Mouse (Mus musculus) lung, postnatal 25 days (tissue): ENCODE measurements around the gene Brsk1.

Source experiments
- DNase-seq: peaks from one replicate; pipeline ENCODE4 v3.0.0; 2022; ENCODE audit warnings: low spot score

Brsk1 gene

GRCm38 (mm10) chr7:4690387-4690786, at the start of gene Brsk1:
Gene Brsk1 (plus strand): TSS chr7:4690604.
- peak; percentile 20 for DNase-seq

- DNase-seq = no peak
These were observed 49.2 kb upstream of the Brsk1 start for GRCm38 (mm10) chr7:4641155-4641554.

- no peak for DNase-seq
These were observed 48.4 kb upstream of the Brsk1 start for GRCm38 (mm10) chr7:4641956-4642355.

- DNase-seq = no peak
These were observed 47.2 kb upstream of the Brsk1 start for GRCm38 (mm10) chr7:4643225-4643624.

- no peak for DNase-seq
These were observed 43.6 kb upstream of the Brsk1 start for GRCm38 (mm10) chr7:4646806-4647205.

DNA sequence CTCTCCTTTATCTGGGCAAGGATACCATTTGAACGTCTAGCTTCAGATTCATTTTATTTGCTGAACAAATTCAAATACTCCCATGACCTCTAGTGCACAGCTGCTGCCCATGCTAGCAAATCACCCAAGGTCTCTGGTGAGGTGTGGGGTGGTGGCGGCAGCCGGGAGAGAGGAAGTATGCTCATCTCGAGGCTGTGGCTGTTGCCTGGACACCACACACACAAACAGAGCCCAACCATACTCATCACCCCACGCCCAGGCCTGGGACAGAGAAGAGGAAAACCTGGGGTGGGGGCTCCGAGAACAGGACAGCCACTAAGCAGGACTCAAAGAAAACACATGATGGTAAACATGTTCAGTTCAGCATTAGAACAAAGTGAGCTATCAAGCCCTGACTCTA, 43.1 kb upstream of the Brsk1 start:
- DNase-seq = peak; percentile 75

DNA sequence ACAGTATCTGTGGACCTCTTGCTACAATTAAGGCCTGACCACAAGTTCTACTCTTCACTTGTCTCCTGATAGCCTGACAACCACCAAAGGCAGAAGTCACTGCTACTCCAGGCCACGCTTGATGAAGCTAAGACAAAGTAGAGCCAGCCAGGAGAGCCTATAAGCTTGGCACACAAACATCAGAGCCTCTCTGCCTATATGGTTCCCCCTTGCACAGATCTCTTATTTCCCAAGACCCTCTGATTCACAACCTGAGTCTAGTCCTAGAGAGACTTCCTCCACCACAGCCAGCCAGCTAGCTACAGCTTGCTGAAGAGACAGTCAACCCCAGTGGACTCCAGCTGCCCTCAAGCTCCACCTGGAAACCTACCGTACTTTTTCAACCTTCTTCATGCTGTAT, 42.4 kb upstream of the Brsk1 start:
- DNase-seq = no peak

DNA sequence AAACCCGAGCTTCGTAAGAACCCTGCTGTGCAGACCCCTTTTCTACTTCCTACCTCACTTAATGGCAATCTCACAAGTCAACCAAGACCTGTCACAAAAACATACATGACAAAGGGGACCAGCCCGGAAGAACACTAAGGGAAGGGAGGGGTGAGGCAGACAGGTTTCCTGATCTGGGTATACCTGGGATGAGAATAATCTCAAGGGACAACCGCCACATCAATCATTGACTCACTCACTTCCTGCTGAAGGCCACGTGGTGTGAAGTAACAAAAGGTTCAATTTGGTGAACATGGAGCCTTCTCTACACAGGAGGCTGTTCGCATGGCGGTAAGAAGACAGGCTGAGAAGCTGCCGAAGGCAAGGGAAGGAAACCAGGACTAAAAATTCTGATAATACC, 38.8 kb upstream of the Brsk1 start:
- no peak for DNase-seq

GRCm38 (mm10) chr7:4652726-4653125, 37.7 kb upstream of the Brsk1 start:
- DNase-seq = no peak

GRCm38 (mm10) chr7:4653351-4653750, 37.1 kb upstream of the Brsk1 start:
- no peak for DNase-seq

GRCm38 (mm10) chr7:4653780-4654179, 36.6 kb upstream of the Brsk1 start:
- peak; percentile 73 for DNase-seq

DNA sequence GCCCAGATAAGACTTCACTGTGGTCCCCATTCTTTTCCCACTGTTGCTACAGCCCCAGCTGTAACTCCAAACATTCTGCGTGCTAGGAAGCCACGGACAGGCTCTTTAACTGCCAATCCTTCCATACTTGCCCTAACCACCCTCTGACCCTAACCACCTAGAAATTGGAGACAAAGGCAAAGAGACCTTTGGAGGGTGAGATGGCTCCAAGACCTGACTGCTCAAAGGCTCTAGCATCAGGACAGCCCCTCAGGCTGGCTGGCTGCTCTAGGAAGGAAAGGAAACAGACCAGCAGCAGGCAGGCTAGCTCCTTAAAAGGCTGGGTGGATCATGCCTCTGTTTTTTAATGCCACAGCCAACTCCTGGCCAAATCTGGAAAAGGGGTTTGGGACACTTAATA, 36.2 kb upstream of the Brsk1 start:
- DNase-seq = no peak

DNA sequence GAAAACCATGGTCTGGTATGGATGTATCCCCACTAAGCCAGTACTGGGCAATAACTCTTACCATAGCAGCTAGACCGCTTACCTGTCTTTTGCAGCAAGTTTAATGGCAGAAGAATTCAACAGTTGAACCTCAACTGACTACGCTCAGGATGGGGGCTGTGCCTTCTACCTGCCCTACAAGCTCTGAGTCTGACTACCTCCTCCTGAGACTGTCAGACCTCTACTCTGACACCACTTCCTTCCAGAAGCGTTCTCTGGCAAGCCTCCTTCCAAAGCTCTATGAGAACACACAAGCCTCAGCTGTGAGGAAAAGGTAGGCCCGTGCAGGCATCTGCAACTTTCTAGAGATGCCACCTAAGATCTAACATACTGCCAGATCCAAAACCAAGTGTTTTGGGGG, 35.0 kb upstream of the Brsk1 start:
- no peak for DNase-seq

GRCm38 (mm10) chr7:4655916-4656315, 34.5 kb upstream of the Brsk1 start:
- no peak for DNase-seq

GRCm38 (mm10) chr7:4656818-4657217, 33.6 kb upstream of the Brsk1 start:
- DNase-seq = no peak

DNA sequence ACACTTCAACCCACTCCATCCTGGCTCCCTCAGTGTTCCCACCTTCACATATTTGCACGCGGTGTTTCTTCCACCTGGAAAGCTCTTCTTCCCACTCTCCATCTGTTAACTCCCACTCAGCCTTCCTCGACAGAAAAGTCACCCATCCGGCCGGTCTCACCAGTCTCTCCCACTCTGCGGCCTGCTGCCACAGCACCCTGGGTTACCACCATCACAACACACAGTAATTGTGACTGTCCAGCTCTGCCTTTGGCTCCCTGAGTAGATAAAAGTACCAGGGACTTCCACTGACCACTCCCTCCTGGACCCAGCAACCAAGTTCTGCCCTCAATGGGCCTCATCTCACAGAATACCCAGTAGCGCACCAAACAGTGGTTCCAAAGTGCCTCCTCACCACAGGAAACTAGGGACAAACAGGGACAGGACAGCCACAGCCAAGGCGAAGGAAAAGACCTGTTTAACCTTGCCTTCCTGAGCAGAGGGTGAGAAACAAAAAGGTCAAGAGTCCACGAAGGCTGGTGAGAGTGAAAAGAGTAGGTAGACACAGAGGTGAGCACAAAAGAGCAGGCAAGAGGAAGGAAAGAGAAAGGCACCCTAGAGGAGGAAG, 32.8 kb upstream of the Brsk1 start:
- DNase-seq = peak; percentile 48

DNA sequence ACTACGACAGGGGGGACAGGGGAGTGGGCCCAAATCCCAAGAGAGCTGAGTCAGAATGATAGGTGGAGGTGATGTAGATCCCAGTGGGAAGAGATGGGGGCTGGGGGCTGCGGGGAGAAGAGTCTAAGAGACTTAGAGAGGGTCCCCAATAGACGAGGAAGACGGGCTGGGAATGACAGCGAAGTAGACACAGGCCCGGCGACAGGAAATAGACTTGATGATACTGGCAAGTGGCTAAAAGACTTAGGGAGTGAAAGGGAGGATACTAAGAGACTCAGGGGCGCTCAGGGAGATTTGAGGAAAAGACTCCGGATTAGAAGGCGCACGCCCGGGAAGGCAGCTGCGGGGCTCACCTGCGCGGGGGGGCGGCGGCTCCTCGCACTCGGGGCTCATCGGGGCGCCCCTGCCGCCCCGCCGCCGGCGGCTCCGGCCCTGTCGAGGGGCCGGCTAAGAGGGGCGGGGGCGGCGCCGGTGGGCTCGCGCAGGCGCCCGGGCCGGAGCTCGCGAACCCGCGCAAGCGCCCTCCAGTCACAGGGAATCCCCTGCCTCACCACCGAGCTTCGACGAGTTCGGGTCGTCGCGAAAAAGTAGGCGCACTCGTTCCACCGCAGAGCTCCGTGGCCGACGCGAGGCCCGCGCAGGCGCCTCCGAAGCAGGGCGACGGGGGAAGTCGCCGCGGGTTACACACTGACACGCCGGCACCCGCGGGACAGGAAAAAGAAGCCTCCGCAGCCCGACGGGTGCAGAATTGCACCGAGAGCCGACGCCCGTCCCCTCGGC, 32.1 kb upstream of the Brsk1 start:
- no peak for DNase-seq

DNA sequence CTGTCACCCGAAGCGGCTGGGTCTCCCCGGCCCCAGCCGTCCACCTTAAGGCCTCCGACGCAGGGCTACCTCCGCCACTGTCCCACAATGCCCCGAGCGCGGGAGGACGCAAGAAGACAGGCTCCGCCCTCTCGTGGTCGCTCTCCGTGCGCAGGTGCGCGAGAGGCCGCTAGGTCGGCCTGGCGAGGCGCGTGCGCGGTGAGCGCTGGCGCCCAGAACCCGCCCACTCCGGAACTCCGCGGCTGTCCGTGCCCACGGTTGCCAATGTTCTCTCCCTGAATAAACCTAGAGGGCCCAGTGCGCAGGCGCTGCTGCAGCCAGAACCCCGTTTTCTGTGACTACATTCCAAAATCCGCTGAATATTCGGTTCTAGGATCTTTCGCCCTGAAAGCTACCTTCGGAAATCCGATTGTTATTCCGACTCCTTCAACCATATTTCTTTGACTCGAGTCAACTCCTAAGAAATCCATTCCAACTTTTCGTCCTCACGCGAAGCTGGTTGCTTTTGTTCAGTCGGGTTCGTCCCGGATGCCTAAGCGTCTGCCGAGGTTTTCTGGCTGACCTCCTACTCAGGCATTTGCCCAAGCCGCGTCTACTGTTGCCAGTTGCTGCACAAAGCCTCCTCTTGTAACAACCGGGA, 31.4 kb upstream of the Brsk1 start, which contains the start of gene Ppp6r1:
Gene Ppp6r1, minus strand, starts transcription at position 108 of the 640 bp plus-strand sequence.
- peak; percentile 97 for DNase-seq

DNA sequence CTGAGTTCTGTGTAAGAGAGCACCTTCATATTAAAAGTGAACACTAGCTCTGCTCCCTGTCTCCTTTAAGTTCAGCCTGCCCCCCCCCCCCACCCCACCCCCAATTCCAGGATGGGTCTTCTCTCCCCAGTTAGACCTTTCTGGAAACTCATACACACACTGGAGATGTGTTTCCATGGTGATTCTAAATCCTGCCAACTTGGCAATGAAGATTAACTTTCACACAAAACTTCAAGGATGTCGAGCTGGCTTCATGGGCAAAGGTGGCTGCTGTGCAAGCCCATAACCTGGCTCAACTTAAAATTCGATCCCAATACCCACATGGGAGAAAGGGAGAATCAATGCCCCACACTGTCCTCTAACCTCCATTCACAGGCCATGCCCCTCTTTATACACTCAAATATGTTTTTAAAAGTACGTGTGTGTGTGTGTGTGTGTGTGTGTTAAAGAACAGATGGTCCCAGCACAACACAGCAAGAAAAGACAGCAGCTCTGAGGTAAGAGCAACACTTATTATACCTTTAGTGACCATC, 30.4 kb upstream of the Brsk1 start:
- no peak for DNase-seq

DNA sequence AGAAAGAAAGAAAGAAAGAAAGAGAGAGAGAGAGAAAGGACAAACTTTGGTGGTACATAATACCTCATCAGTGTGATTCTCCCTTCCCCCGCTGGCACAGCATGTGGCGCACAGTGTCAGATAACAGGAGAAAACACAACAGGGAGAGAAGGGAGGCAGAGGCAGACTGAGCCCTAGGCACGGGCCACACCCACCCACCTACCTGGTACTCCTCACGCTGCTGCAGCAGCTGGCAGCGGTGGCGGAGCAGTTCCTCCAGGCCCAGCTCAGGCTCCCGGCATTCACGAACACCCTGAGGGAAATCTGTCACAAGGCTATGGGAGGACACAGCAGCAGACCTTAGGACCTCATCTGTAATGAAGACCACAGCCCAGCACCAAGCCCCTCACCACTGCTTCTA, 27.2 kb upstream of the Brsk1 start:
- no peak for DNase-seq

DNA sequence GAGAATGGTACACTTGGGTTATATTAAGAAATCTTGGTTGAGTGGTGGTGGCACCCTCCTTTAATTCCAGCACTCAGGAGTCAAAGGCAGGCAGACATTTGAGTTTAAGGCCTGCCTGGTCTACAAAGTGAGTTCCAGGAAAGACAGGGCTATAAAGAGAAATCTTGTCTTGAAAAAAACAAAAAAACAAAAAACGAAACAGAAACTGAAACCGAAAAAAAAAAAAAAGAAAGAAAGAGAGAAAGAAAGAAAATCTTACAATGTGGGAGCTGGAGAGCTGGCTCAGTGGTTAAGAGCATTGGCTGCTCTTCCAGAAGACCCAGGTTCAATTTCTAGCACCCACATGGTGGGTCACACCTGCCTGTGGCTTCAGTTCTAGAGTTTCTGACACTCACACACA, 26.7 kb upstream of the Brsk1 start:
- no peak for DNase-seq

GRCm38 (mm10) chr7:4666871-4667270, 23.5 kb upstream of the Brsk1 start:
- no peak for DNase-seq

DNA sequence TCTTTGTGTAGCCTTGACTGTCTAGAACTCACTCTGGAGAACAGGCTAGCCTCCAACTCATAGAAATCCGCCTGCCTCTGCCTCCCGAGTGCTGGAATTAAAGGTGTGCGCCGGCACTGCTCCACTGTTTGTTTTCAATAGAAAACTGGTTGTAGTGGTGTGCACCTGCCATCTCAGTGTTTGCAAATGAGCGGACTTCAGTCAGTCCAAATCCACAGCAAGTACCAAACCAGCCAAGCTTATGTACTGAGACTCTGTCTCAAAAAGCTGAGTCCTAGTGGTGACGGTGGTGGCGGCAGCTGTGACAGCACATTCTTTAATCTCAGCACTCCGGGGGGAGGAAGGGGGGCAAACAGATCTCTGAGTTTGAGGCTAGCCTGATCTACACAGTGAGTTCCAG, 21.9 kb upstream of the Brsk1 start:
- no peak for DNase-seq
